Mouse (Mus musculus): ENCODE measurements around the gene Kif1c. TPM values are rescaled to one million over a fixed set of nuclear protein-coding genes. Genes with fewer than 3 reads are reported as not detected.
A peak's percentile ranks its signal among the peaks of the same experiment; 100 is the strongest.

Kif1c gene
- polyA plus RNA-seq, 1 experiment from 2014 or later: 4.2 TPM

GRCm38 (mm10) chr11:70656964-70657363 lies 43.4 kb upstream of the Kif1c start, which contains the start of gene Eno3:
TSS of gene Eno3 (plus strand) at chr11:70657202.
- peak within 1 kb of the TSS; percentile 97 for H3K4me2 ChIP-seq
- WGBS: 12% methylated on average over 3 of the region's 3 CpGs
- peak within 1 kb of the TSS; percentile 97 for H3K27ac ChIP-seq
- H3K27me3 ChIP-seq: no peaks in the 10 kb centered on the region
- H3K9me3 ChIP-seq: no peaks in the 10 kb centered on the region
- peaks cover 24% of the 10 kb centered on the region for H3K36me3 ChIP-seq
- peak within 1 kb of the TSS; percentile 100 for H3K9ac ChIP-seq
- H3K4me1 ChIP-seq: peaks cover 46% of the 10 kb centered on the region
- no peak for ATAC-seq (ENCODE audit: insufficient number of reproducible peaks, insufficient read depth, low FRiP score, low TSS enrichment, low read depth)
- peak within 1 kb of the TSS; percentile 100 for H3K4me3 ChIP-seq

- Histone ChIP-seq H3K9ac (peak overlapping the region; percentile 100; the same call in 1 of the 2 replicates), H3K9me3 (no peaks in the 10 kb centered on the region), H3K27me3 (no peaks in the 10 kb centered on the region), H3K4me2 (peak overlapping the region; percentile 97; the same call in 1 of the 2 replicates), H3K36me3 (peaks cover 24% of the 10 kb centered on the region), H3K27ac (peak overlapping the region; percentile 97), H3K4me3 (no peak overlapping the region), H3K4me1 (peaks cover 39% of the 10 kb centered on the region)
- ATAC-seq (ENCODE audit: insufficient number of reproducible peaks, insufficient read depth, low FRiP score, low TSS enrichment, low read depth): no peak
- WGBS: 44% methylated on average over 6 of the region's 6 CpGs
Observed at GRCm38 (mm10) chr11:70657573-70657972, 42.8 kb upstream of the Kif1c start.

- Histone ChIP-seq H3K9ac (0 out of 2 replicates have a peak overlapping the region, but pooled peaks have one; percentile 100), H3K4me3 (no peak overlapping the region), H3K4me1 (peaks cover 35% of the 10 kb centered on the region), H3K27ac (peak overlapping the region; percentile 14; the same call in 1 of the 2 replicates), H3K9me3 (no peaks in the 10 kb centered on the region), H3K36me3 (peaks cover 24% of the 10 kb centered on the region), H3K4me2 (0 out of 2 replicates have a peak overlapping the region, but pooled peaks have one; percentile 97), H3K27me3 (no peaks in the 10 kb centered on the region)
- no peak for ATAC-seq (ENCODE audit: insufficient number of reproducible peaks, insufficient read depth, low FRiP score, low TSS enrichment, low read depth)
- 47% methylated on average over 9 of the region's 9 CpGs for WGBS
Observed at GRCm38 (mm10) chr11:70657991-70658390, 42.4 kb upstream of the Kif1c start.

- 76% methylated on average over 5 of the region's 5 CpGs for WGBS
- Histone ChIP-seq H3K27ac (peak overlapping the region; percentile 14; the same call in 1 of the 2 replicates), H3K36me3 (peaks cover 29% of the 10 kb centered on the region), H3K4me1 (peaks cover 34% of the 10 kb centered on the region), H3K9me3 (no peaks in the 10 kb centered on the region), H3K4me3 (no peak overlapping the region), H3K27me3 (no peaks in the 10 kb centered on the region), H3K9ac (0 out of 2 replicates have a peak overlapping the region, but pooled peaks have one; percentile 100), H3K4me2 (0 out of 2 replicates have a peak overlapping the region, but pooled peaks have one; percentile 5)
- ATAC-seq (ENCODE audit: insufficient number of reproducible peaks, insufficient read depth, low FRiP score, low TSS enrichment, low read depth): no peak
Observed at GRCm38 (mm10) chr11:70658521-70658920, 41.8 kb upstream of the Kif1c start.

- Histone ChIP-seq H3K36me3 (peaks cover 34% of the 10 kb centered on the region), H3K27me3 (no peaks in the 10 kb centered on the region), H3K9ac (0 out of 2 replicates have a peak overlapping the region, but pooled peaks have one; percentile 100), H3K9me3 (no peaks in the 10 kb centered on the region), H3K4me1 (peaks cover 34% of the 10 kb centered on the region), H3K27ac (peak overlapping the region; percentile 14; the same call in 1 of the 2 replicates), H3K4me2 (0 out of 2 replicates have a peak overlapping the region, but pooled peaks have one; percentile 5), H3K4me3 (no peak overlapping the region)
- WGBS: 69% methylated on average over 8 of the region's 8 CpGs
- ATAC-seq (ENCODE audit: insufficient number of reproducible peaks, insufficient read depth, low FRiP score, low TSS enrichment, low read depth): no peak
Observed at GRCm38 (mm10) chr11:70658942-70659341, 41.4 kb upstream of the Kif1c start.

GRCm38 (mm10) chr11:70660571-70660970 lies 39.8 kb upstream of the Kif1c start:
- Histone ChIP-seq H3K9me3 (no peaks in the 10 kb centered on the region), H3K27me3 (no peaks in the 10 kb centered on the region), H3K4me2 (no peak overlapping the region), H3K4me3 (no peak overlapping the region), H3K9ac (no peak overlapping the region), H3K4me1 (peaks cover 33% of the 10 kb centered on the region), H3K27ac (no peak overlapping the region), H3K36me3 (peaks cover 50% of the 10 kb centered on the region)
- ATAC-seq (ENCODE audit: insufficient number of reproducible peaks, insufficient read depth, low FRiP score, low TSS enrichment, low read depth): no peak
- 87% methylated on average over 8 of the region's 8 CpGs for WGBS

- peaks cover 61% of the 10 kb centered on the region for H3K36me3 ChIP-seq
- H3K9ac ChIP-seq: no peak overlapping the region
- H3K9me3 ChIP-seq: no peaks in the 10 kb centered on the region
- H3K4me1 ChIP-seq: peaks cover 21% of the 10 kb centered on the region
- no peak overlapping the region for H3K4me2 ChIP-seq
- H3K27ac ChIP-seq: no peak overlapping the region
- 90% methylated on average over 8 of the region's 8 CpGs for WGBS
- no peak overlapping the region for H3K4me3 ChIP-seq
- ATAC-seq (ENCODE audit: insufficient number of reproducible peaks, insufficient read depth, low FRiP score, low TSS enrichment, low read depth): no peak
- H3K27me3 ChIP-seq: no peaks in the 10 kb centered on the region
Observed at GRCm38 (mm10) chr11:70663101-70663500, 37.2 kb upstream of the Kif1c start.

- Histone ChIP-seq H3K4me1 (peaks cover 14% of the 10 kb centered on the region), H3K27me3 (no peaks in the 10 kb centered on the region), H3K9ac (no peak overlapping the region), H3K4me2 (no peak overlapping the region), H3K9me3 (no peaks in the 10 kb centered on the region), H3K27ac (no peak overlapping the region), H3K4me3 (no peak overlapping the region), H3K36me3 (peaks cover 61% of the 10 kb centered on the region)
- no peak for ATAC-seq (ENCODE audit: insufficient number of reproducible peaks, insufficient read depth, low FRiP score, low TSS enrichment, low read depth)
- 88% methylated on average over 6 of the region's 6 CpGs for WGBS
Observed at GRCm38 (mm10) chr11:70663957-70664356, 36.4 kb upstream of the Kif1c start.

GRCm38 (mm10) chr11:70664741-70665140 lies 35.6 kb upstream of the Kif1c start:
- WGBS: 92% methylated on average over 9 of the region's 9 CpGs
- no peak for ATAC-seq (ENCODE audit: insufficient number of reproducible peaks, insufficient read depth, low FRiP score, low TSS enrichment, low read depth)

GRCm38 (mm10) chr11:70666687-70667086 lies 33.7 kb upstream of the Kif1c start:
- ATAC-seq (ENCODE audit: insufficient number of reproducible peaks, insufficient read depth, low FRiP score, low TSS enrichment, low read depth): no peak
- Histone ChIP-seq H3K9me3 (no peaks in the 10 kb centered on the region), H3K4me2 (no peak overlapping the region), H3K9ac (no peak overlapping the region), H3K4me1 (peaks cover 30% of the 10 kb centered on the region), H3K27ac (no peak overlapping the region), H3K36me3 (peaks cover 51% of the 10 kb centered on the region), H3K4me3 (no peak overlapping the region), H3K27me3 (no peaks in the 10 kb centered on the region)
- 96% methylated on average over 8 of the region's 8 CpGs for WGBS

More at GRCm38 (mm10) chr11:70664741-70665140, 35.6 kb upstream of the Kif1c start:
- no peak overlapping the region for H3K4me3 ChIP-seq
- H3K9ac ChIP-seq: no peak overlapping the region
- peaks cover 61% of the 10 kb centered on the region for H3K36me3 ChIP-seq
- H3K9me3 ChIP-seq: no peaks in the 10 kb centered on the region
- H3K4me2 ChIP-seq: no peak overlapping the region
- peaks cover 14% of the 10 kb centered on the region for H3K4me1 ChIP-seq
- no peaks in the 10 kb centered on the region for H3K27me3 ChIP-seq
- H3K27ac ChIP-seq: no peak overlapping the region

GRCm38 (mm10) chr11:70667271-70668150 lies 32.8 kb upstream of the Kif1c start:
- peak overlapping the region; percentile 98 for H3K27ac ChIP-seq
- no peaks in the 10 kb centered on the region for H3K9me3 ChIP-seq
- H3K36me3 ChIP-seq: peaks cover 51% of the 10 kb centered on the region
- WGBS: 45% methylated on average over 14 of the region's 14 CpGs
- ATAC-seq (ENCODE audit: insufficient number of reproducible peaks, insufficient read depth, low FRiP score, low TSS enrichment, low read depth): no peak
- peak overlapping the region; percentile 69 for H3K4me3 ChIP-seq
- peak overlapping the region; percentile 82 for H3K4me2 ChIP-seq
- peak overlapping the region; percentile 63 for H3K9ac ChIP-seq
- H3K27me3 ChIP-seq: no peaks in the 10 kb centered on the region
- peaks cover 31% of the 10 kb centered on the region for H3K4me1 ChIP-seq
